9 mouse cellular contexts compared by ENCODE assay signal in the genomic region with DNA sequence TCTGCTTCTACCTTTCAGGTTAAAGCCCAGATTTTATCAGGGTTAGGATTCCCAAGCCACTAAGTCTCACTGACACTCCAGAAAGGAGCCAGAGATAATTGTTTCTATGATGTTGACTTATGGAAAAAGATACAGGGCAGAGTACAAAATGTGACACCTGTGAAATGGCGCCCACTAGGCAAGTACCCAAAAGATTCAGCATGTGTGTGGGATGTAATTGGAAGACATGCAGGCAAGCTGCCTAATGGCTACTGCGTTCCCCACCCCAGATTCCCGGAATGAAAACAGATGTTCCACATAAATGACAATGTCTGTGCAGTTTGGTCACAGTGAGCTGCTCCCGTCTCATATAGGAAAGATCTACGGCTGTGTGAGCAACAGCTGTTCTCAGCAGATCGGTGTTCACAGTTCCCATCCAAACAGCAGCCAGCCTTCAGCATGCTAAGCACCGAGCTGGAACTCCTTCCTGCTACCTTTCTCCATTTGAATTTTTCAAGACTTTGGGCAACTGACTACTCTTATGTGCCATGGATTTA.
DNase-seq lines count a peak whose midpoint lies in the region; ATAC-seq lines count a peak whose summit lies in the region.
"Had no signal": no experiment of that assay in that cellular context is flagged by ENCODE, and none has a peak within 500 bp of the region (broad histone marks: within the 10 kb centered on the region; RNA-seq: fewer than 3 reads in every experiment).

No protein-coding gene starts in this region.

- 31% methylated on average over 7 of the region's 7 CpGs for WGBS in kidney, embryonic 15.5 days
- WGBS in lung, embryonic 15.5 days = 46% methylated on average over 7 of the region's 7 CpGs
- WGBS in limb, embryonic 13.5 days = 22% methylated on average over 7 of the region's 7 CpGs

- no peak overlapping the region for H3K9ac ChIP-seq in kidney, embryonic 15.5 days
- no peak overlapping the region for H3K9ac ChIP-seq in lung, embryonic 15.5 days
- H3K9ac ChIP-seq in limb, embryonic 13.5 days = no peak overlapping the region

- no peaks in the 10 kb centered on the region for H3K36me3 ChIP-seq in kidney, embryonic 15.5 days
- no peaks in the 10 kb centered on the region for H3K36me3 ChIP-seq in lung, embryonic 15.5 days
- no peaks in the 10 kb centered on the region for H3K36me3 ChIP-seq in limb, embryonic 13.5 days

- ATAC-seq in kidney, embryonic 15.5 days (replicated peaks; ENCODE audit: low FRiP score) = peak; percentile 80
- ATAC-seq in lung, embryonic 15.5 days (ENCODE audit: borderline replicate concordance, extremely low read depth, low FRiP score, low TSS enrichment) = peak; percentile 77; the same call in 1 of the 2 replicates
- peak; percentile 75; the same call in 1 of the 2 replicates for ATAC-seq in limb, embryonic 13.5 days (ENCODE audit: low FRiP score, low read depth)

- H3K9me3 ChIP-seq in kidney, embryonic 15.5 days (replicated peaks) = no peaks in the 10 kb centered on the region
- no peaks in the 10 kb centered on the region for H3K9me3 ChIP-seq in lung, embryonic 15.5 days
- no peaks in the 10 kb centered on the region for H3K9me3 ChIP-seq in limb, embryonic 13.5 days

- peak; percentile 27 for DNase-seq in cerebellum, adult 9-11 months
- DNase-seq in cerebellum, postnatal 36 days = no peak
- no peak for DNase-seq in kidney, postnatal 25 days
- no peak for DNase-seq in lung, postnatal 25 days (ENCODE audit: low spot score)
- no peak for DNase-seq in frontal cortex, postnatal 10 days (ENCODE audit: low spot score in 2 of 2)
- DNase-seq: heart, adult 2 months had no signal

- H3K27ac ChIP-seq in kidney, embryonic 15.5 days = no peak overlapping the region
- H3K27ac ChIP-seq in lung, embryonic 15.5 days = no peak overlapping the region
- no peak overlapping the region for H3K27ac ChIP-seq in limb, embryonic 13.5 days
- H3K27ac ChIP-seq: heart, adult 2 months had no signal

- H3K4me1 ChIP-seq in kidney, embryonic 15.5 days = peaks cover 17% of the 10 kb centered on the region
- peaks cover 15% of the 10 kb centered on the region for H3K4me1 ChIP-seq in lung, embryonic 15.5 days
- peaks cover 29% of the 10 kb centered on the region for H3K4me1 ChIP-seq in limb, embryonic 13.5 days

- H3K4me3 ChIP-seq in kidney, embryonic 15.5 days (replicated peaks) = no peak overlapping the region
- no peak overlapping the region for H3K4me3 ChIP-seq in lung, embryonic 15.5 days
- no peak overlapping the region for H3K4me3 ChIP-seq in limb, embryonic 13.5 days
- H3K4me3 ChIP-seq: heart, adult 2 months had no signal

- no peak overlapping the region for H3K4me2 ChIP-seq in kidney, embryonic 15.5 days
- no peak overlapping the region for H3K4me2 ChIP-seq in lung, embryonic 15.5 days
- no peak overlapping the region for H3K4me2 ChIP-seq in limb, embryonic 13.5 days (replicated peaks)

- H3K27me3 ChIP-seq in kidney, embryonic 15.5 days = no peaks in the 10 kb centered on the region
- H3K27me3 ChIP-seq in lung, embryonic 15.5 days = no peaks in the 10 kb centered on the region
- H3K27me3 ChIP-seq in limb, embryonic 13.5 days = no peaks in the 10 kb centered on the region
